Mouse (Mus musculus): ENCODE data around the gene Fam83f.
A peak's percentile ranks its signal among the peaks of the same experiment; 100 is the strongest.

The Fam83f gene

DNA sequence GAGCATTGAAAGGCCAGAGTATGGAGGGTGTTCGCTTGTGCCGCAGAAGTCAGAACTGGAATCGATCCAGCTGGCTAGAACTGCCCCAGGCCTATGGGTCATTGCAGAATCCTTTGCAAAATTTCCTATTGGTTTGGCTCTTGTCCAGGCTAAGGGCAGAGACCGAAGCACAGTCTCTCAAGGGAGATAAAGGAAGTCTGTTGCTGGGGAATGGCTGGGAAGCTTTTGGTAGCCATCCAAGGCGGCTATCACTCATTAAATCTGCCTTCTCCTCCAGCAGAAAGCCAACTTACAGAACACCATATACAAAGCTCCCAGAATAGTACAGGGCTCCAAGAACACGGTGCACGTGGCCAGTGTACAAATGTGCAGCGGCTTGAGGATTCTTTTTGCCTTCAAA is 35.4 kb downstream of the Fam83f start:
- H3K36me3 ChIP-seq (ENCODE audit: control insufficient read depth, insufficient read depth, low read length, poor library complexity, severe bottlenecking), result no peaks in the 10 kb centered on the region
- H3K27me3 ChIP-seq (ENCODE audit: control insufficient read depth, insufficient read depth, low read length, poor library complexity, severe bottlenecking), result no peaks in the 10 kb centered on the region; the same call in 1 of the 2 replicates
- DNase-seq (ENCODE audit: low read depth, low spot score), result no peak

DNA sequence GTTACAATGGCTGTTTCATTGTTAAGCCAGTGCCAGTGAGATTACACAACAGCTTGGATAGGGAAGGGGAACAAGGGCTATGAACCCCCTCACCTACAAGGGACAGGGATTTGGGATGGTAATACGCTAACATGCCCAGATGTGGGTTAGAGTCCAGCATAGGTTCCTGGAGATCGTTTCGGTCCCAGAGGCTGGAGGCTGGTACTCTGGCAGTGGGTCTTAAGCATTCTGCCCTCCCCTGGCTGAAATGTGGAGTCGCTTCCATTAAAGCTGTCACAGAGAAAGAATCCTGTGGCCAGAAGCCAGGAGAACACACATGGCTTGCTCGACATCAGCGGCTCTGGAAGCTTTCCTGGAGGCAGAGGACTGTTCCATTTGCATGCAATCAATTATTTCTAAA is 37.9 kb downstream of the Fam83f start:
- H3K36me3 ChIP-seq (ENCODE audit: control insufficient read depth, insufficient read depth, low read length, poor library complexity, severe bottlenecking), result 0 out of 2 replicates have a peak, but pooled peaks cover 2% of the 10 kb centered on the region
- no peak for DNase-seq (ENCODE audit: low read depth, low spot score)
- H3K27me3 ChIP-seq (ENCODE audit: control insufficient read depth, insufficient read depth, low read length, poor library complexity, severe bottlenecking), result no peaks in the 10 kb centered on the region; the same call in 1 of the 2 replicates

DNA sequence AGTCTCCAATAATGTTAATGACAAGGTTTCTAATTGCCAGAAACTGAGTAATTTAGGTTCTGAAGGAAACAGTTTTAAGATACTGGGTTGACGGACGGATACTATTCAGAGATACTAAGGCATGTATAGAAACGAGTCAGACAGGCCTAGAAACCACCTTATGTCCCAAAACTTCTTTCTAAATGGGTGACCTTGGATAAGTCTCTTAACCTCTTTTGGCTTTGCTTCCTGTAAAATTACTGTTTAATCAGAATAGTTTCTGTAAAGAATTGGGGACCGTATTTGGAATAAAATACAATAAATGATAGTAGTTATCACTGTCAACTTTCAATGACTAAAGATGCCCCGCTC is 38.6 kb downstream of the Fam83f start:
- Histone ChIP-seq H3K36me3 (ENCODE audit: control insufficient read depth, insufficient read depth, low read length, poor library complexity, severe bottlenecking) (0 out of 2 replicates have a peak, but pooled peaks cover 2% of the 10 kb centered on the region), H3K27me3 (ENCODE audit: control insufficient read depth, insufficient read depth, low read length, poor library complexity, severe bottlenecking) (no peaks in the 10 kb centered on the region; the same call in 1 of the 2 replicates)
- DNase-seq (ENCODE audit: low read depth, low spot score), result no peak

- peak; percentile 99 for DNase-seq (ENCODE audit: low read depth, low spot score)
- Histone ChIP-seq H3K27me3 (ENCODE audit: control insufficient read depth, insufficient read depth, low read length, poor library complexity, severe bottlenecking) (no peaks in the 10 kb centered on the region; the same call in 1 of the 2 replicates), H3K36me3 (ENCODE audit: control insufficient read depth, insufficient read depth, low read length, poor library complexity, severe bottlenecking) (0 out of 2 replicates have a peak, but pooled peaks cover 2% of the 10 kb centered on the region)
Observed at GRCm38 (mm10) chr15:80710608-80711363, 39.1 kb downstream of the Fam83f start, which contains the start of gene Tnrc6b. Tnrc6b (plus strand) TSS chr15:80711313.

DNA sequence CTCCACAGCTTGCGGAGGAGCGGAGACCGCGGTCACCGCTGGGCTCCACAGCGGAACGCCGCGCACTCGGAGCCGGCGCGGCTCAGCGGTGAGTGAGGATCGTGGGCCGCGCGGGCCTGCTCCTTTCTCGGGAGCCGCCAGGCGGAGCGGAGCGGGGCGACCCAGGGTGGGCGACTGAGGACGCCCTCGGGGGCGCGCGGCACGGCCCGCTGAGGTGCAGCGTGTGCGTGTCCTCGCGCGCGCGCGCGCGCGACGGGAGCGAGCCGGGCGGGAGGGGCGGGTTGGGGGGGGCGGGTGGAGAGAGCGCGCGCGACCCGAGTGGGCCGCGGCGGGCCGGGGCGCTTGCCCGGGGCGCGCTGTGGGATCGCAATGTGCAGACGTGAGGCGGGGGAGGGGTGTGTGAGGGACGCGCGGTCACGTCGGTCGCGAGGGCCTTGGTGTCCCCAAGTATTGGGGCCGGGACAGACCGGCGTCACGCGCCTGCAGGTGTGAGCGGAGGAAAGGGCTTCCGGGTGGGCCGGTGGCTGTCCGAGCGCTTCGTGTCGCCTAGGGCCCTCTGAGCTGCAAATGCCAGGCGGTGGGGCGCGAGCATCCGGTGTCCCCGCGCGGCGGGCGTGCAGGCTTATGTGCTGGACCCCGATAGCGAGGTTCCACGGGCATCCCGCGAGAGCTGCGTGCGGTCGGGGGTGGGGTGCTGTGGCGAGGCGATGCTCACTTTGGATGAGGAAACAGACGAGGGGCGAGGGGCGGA is 39.9 kb downstream of the Fam83f start:
- 0 out of 2 replicates have a peak, but pooled peaks cover 2% of the 10 kb centered on the region for H3K36me3 ChIP-seq (ENCODE audit: control insufficient read depth, insufficient read depth, low read length, poor library complexity, severe bottlenecking)
- DNase-seq (ENCODE audit: low read depth, low spot score), result peak; percentile 59
- H3K27me3 ChIP-seq (ENCODE audit: control insufficient read depth, insufficient read depth, low read length, poor library complexity, severe bottlenecking), result no peaks in the 10 kb centered on the region; the same call in 1 of the 2 replicates

GRCm38 (mm10) chr15:80714299-80714698 is 42.7 kb downstream of the Fam83f start:
- Histone ChIP-seq H3K36me3 (ENCODE audit: control insufficient read depth, insufficient read depth, low read length, poor library complexity, severe bottlenecking) (0 out of 2 replicates have a peak, but pooled peaks cover 2% of the 10 kb centered on the region), H3K27me3 (ENCODE audit: control insufficient read depth, insufficient read depth, low read length, poor library complexity, severe bottlenecking) (no peaks in the 10 kb centered on the region)
- no peak for DNase-seq (ENCODE audit: low read depth, low spot score)

GRCm38 (mm10) chr15:80716631-80717135 is 45.0 kb downstream of the Fam83f start:
- DNase-seq (ENCODE audit: low read depth, low spot score), result no peak
- H3K27me3 ChIP-seq (ENCODE audit: control insufficient read depth, insufficient read depth, low read length, poor library complexity, severe bottlenecking), result no peaks in the 10 kb centered on the region
- H3K36me3 ChIP-seq (ENCODE audit: control insufficient read depth, insufficient read depth, low read length, poor library complexity, severe bottlenecking), result 0 out of 2 replicates have a peak, but pooled peaks cover 2% of the 10 kb centered on the region

DNA sequence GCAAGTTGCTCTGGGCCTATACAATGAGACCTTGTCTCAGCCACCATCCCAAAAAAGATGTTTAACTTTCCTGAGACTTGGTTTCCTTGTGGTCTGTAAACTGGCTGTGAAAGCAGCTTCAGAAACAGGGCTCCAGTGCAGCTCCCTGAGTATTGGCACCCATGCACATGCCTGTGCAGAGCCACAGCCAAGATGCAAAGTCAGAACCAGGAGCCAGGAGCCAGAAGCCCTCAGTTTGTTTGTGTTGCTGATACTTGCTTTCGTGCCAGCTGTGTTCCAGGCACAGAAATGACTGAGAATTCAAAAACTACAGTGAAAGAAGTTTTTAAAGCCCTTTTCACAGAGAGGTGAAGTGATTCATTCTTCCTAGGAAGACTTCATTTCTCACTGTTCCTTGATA is 45.8 kb downstream of the Fam83f start:
- H3K36me3 ChIP-seq (ENCODE audit: control insufficient read depth, insufficient read depth, low read length, poor library complexity, severe bottlenecking), result 0 out of 2 replicates have a peak, but pooled peaks cover 2% of the 10 kb centered on the region
- DNase-seq (ENCODE audit: low read depth, low spot score), result no peak
- no peaks in the 10 kb centered on the region for H3K27me3 ChIP-seq (ENCODE audit: control insufficient read depth, insufficient read depth, low read length, poor library complexity, severe bottlenecking)

GRCm38 (mm10) chr15:80720249-80720648 is 48.6 kb downstream of the Fam83f start:
- DNase-seq (ENCODE audit: low read depth, low spot score), result no peak
- H3K27me3 ChIP-seq (ENCODE audit: control insufficient read depth, insufficient read depth, low read length, poor library complexity, severe bottlenecking), result no peaks in the 10 kb centered on the region
- no peaks in the 10 kb centered on the region for H3K36me3 ChIP-seq (ENCODE audit: control insufficient read depth, insufficient read depth, low read length, poor library complexity, severe bottlenecking)

DNA sequence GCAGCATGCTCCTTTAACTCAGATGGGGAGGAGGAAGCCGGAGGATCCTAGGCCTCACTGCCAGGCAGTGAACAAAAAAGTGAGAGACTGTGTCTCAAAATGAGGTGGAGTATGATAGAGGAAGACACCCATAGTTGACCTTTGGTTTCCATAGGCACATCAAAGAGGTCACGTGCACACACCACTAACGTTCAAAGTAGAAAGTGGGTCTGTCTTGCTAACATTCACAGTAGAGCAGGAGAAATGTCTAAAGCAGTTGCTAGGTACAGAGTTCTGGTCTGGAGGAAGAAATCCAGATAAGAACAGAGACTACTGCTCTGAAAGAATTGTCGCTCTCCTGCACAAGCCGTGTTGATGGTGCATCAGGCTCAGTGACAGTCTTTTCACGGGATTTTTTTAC is 50.2 kb downstream of the Fam83f start:
- no peak for DNase-seq (ENCODE audit: low read depth, low spot score)
- no peaks in the 10 kb centered on the region for H3K36me3 ChIP-seq (ENCODE audit: control insufficient read depth, insufficient read depth, low read length, poor library complexity, severe bottlenecking)
- no peaks in the 10 kb centered on the region for H3K27me3 ChIP-seq (ENCODE audit: control insufficient read depth, insufficient read depth, low read length, poor library complexity, severe bottlenecking)

DNA sequence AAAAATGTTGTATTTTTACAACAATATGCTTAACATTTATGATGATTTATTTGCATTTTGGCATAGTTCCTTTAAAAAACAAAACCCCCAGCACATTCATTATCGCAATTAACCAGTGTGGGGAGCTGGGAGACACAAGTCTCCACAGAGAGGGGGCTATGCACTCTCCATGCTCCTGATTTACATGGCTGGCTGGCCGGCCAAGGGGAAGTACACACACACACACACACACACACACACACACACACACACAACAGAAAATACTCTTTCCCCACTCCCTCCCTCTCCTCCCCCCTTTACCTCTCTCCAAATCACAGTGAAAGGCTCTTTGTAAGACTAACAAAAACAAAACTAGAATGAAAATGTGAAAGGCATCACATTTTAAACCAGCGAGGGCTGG is 50.7 kb downstream of the Fam83f start:
- Histone ChIP-seq H3K27me3 (ENCODE audit: control insufficient read depth, insufficient read depth, low read length, poor library complexity, severe bottlenecking) (no peaks in the 10 kb centered on the region), H3K36me3 (ENCODE audit: control insufficient read depth, insufficient read depth, low read length, poor library complexity, severe bottlenecking) (no peaks in the 10 kb centered on the region)
- DNase-seq (ENCODE audit: low read depth, low spot score), result no peak

DNA sequence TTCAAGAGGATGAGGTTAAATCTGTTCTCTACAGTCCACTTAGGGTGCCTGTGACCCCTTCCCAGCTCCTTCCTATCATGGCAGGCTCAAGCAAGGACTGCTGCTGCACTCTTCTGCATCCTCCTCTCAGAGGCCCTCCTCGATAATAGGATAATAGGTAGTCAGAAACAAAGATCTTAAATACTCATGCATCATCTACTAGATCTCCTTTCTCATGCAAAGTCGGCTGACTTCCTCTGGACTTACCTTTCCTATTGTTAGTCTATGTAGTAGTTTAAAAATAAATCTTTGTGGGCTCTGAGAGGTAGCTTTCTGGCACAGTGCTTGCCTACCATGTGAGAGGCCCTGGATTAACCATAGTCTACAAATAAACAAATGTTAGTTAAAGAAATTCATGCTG is 57.8 kb downstream of the Fam83f start:
- H3K36me3 ChIP-seq (ENCODE audit: control insufficient read depth, insufficient read depth, low read length, poor library complexity, severe bottlenecking), result no peaks in the 10 kb centered on the region
- no peaks in the 10 kb centered on the region for H3K27me3 ChIP-seq (ENCODE audit: control insufficient read depth, insufficient read depth, low read length, poor library complexity, severe bottlenecking)
- no peak for DNase-seq (ENCODE audit: low read depth, low spot score)

DNA sequence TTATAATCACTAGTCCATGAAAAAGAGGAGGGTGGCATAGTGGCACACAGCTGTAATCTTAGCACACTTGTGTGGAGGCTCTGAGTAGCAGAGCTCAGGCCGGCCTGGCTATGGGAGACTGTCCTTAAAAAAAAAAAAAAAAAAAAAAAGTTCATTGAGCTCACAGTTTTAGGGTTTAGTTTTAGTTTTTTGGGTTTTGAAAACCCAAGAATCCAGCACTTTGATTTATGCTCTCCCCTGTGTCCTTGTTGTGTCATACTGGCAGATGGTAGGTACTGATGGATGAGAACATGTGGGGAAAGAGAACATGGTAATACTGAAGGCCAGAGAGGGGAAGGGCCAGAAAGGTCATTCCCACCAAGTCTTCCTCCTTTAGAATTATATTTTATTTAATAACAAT is 59.4 kb downstream of the Fam83f start:
- Histone ChIP-seq H3K27me3 (ENCODE audit: control insufficient read depth, insufficient read depth, low read length, poor library complexity, severe bottlenecking) (no peaks in the 10 kb centered on the region), H3K36me3 (ENCODE audit: control insufficient read depth, insufficient read depth, low read length, poor library complexity, severe bottlenecking) (no peaks in the 10 kb centered on the region)
- DNase-seq (ENCODE audit: low read depth, low spot score), result no peak

DNA sequence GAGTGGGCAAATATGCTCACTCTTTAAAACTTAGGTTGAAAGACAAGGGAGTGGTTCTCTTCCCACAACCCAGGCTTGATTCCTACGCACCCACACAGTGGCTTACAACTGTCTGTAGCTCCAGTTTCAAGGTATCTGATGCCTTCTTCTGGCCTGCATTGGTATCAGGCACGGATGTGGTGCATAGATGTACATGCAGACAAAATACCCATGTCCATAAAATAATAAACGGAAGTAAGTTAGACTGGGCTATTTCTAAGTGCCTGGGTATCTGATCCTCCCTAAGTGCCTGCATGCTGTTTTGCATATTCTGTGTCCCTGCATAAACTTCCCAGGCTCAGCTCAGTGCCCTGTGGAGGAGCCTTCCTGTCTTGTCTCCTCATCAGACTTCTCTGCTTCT is 59.9 kb downstream of the Fam83f start:
- DNase-seq (ENCODE audit: low read depth, low spot score), result no peak
- Histone ChIP-seq H3K27me3 (ENCODE audit: control insufficient read depth, insufficient read depth, low read length, poor library complexity, severe bottlenecking) (no peaks in the 10 kb centered on the region), H3K36me3 (ENCODE audit: control insufficient read depth, insufficient read depth, low read length, poor library complexity, severe bottlenecking) (no peaks in the 10 kb centered on the region)

Measured in splenic B cell, adult 2 months (primary cell).